Mouse (Mus musculus) heart, adult 8-10 months (tissue): ENCODE results near the gene Ncbp3. TPM values are rescaled to one million over a fixed set of nuclear protein-coding genes. Genes with fewer than 3 reads are reported as not detected.

ENCODE experiments used
- DNase-seq: peaks from one replicate; pipeline ENCODE4 v3.0.0; 2022; ENCODE audit warnings: low spot score
- total RNA-seq, 4 experiments: library from RNA; stranded (reverse); gene quantifications; 2 replicates each; pipeline ENCODE4 v1.2.4; 2022

Ncbp3 gene
- 1 to 10 TPM; 5.4 to 6.6 (median 5.6) TPM for total RNA-seq

DNA sequence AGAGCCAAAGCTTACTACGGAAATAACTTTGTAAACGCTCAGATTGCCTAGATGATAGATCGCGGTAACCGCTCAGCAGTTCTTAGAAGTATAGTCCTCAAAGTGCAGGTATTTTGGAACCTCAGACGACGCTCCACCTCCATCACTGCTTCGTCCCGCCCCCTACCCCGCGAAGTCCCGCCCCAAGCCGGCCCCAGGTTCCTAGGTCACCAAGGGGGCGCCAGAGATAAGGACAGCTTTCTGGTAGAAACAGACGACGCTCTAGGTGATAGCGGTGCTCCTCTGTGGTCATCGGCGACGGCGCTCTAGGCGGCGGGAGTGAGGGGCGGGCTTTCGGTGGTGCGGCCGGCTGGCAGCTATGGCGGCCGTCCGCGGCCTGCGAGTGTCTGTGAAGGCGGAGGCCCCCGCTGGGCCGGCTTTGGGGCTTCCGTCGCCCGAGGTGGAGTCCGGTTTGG, at the start of gene Ncbp3:
Gene Ncbp3 (plus strand): TSS at position 242 of the 455 bp plus-strand sequence.
- DNase-seq = peak; percentile 97

DNA sequence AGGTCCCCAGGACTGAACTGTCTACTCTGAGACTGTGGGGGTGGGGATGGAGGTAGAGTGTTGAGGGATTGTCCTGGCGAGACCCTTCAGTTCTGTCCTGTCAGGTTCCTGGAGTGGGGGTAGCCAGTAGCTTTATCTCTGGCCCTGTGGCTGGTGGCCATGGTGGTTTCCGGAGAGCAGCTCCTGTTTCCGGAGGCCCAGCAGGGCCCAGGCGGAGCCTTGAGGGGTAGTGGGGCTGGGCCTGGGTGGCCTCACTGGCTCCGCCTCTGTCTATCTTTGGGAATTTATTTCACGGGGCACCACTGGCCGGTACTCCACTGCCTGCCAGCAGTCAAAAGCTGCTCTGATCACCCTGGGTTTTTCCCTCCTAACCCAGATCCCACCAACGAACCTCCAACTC, 48.8 kb upstream of the Ncbp3 start, which contains the start of gene P2rx1:
Gene P2rx1 (plus strand): TSS at position 333 of the 400 bp plus-strand sequence.
- DNase-seq = no peak

DNA sequence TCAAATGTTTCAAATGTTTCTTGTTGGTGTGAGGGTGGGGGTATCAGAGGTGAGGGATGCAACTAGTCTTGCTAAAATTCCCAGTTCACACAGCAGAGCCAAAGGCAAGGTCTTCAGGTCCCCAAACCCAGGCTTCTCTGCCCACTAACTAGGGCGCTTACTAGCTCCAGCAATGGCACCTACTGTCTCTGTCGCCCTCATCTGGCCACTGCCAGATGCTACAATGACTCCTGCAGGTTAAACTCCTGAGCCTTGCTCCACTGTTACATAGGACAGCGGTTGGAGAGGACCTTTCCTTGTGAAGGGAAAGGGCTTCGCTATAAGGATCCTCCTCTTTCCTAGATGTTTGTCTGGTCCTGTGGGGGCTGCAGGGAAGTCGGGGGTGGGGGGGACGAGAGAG, 46.6 kb upstream of the Ncbp3 start:
- DNase-seq = peak; percentile 69

DNA sequence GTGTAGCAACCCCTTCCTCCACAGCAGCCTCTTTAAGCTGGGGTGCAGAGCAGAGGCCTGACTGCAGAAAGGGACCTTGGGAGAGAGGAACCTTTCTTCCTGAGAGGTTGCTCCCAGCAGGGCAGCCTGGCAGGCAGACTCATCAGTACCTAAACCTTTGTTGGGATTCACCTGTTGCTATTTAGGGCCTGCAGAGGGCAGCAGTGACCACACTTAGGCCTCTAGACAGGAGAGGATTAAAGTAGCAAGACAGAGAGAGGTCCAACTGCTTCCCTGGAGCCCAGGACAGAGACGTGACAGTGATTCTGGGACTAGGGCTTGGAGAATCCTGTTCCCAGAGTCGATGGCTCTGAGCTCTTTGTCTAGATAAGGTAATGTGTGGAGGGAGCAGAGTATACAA, 41.2 kb upstream of the Ncbp3 start:
- peak; percentile 46 for DNase-seq

DNA sequence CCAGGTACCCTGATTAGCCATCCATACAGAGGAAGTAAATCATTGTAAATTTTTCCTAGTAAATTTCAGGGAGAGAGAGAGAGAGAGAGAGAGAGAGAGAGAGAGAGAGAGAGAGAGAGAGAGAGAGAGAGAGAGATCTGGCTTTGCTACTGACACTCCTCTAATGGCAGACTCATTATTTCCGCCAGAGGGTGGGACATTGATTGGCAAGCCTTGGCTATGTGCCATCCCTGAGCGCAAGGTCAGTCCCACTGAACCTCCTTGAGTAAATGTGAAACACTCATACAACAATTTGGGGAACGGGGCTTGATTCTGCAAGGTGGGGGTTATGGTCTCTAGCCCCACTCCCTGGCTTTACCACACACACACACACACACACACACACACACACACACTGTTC, 40.5 kb upstream of the Ncbp3 start:
- DNase-seq = no peak

DNA sequence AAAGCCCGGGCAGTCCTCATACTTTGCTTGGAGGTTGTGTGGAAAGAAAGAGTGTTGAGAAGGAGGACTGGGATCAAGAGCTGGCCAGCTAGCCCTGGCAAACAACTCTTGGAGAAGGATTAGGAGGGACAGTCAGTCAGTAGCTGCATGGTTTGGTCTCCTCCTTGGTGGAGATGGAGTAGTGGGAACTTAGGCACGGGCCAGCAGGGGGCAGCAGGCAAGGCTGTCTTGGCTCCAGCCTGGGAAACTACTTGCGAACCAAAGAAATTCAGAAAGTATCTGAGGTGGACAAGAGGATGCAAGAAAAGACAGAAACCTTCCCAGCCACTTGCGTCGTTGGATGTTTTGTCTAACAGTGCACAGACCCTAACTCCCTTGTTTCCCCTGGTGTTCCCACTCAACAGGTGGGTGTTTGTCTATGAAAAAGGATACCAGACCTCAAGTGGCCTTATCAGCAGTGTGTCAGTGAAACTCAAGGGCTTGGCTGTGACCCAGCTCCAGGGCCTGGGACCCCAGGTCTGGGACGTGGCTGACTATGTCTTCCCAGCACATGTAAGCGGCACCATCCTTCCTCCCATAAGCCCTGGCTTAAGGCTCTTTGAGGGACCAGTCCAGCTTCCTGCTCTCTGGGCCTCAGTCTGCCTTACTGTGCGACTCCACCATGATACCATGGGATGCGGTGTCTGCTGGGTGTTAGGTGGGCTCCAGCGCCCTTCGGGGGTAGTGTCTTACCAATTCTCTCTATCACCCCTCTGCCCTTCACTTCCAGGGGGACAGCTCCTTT, 39.7 kb upstream of the Ncbp3 start:
- no peak for DNase-seq

DNA sequence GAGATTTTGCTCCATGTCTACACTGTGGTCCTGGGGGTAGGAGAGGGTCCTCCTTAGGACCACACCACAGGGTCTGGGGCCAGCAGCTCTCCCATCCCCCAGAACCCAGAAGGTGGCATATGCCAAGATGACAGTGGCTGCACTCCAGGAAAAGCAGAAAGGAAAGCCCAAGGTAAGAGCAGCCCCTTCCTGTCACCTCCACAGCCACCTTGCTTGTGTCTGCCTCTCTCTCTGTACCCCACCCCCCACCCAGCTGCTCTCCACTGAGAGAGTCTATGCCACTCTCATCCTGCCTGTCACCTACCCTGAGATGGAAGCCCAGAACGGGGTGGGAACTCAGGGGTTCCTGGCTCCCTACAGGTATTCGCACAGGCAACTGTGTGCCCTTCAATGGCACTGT, 38.8 kb upstream of the Ncbp3 start:
- no peak for DNase-seq

DNA sequence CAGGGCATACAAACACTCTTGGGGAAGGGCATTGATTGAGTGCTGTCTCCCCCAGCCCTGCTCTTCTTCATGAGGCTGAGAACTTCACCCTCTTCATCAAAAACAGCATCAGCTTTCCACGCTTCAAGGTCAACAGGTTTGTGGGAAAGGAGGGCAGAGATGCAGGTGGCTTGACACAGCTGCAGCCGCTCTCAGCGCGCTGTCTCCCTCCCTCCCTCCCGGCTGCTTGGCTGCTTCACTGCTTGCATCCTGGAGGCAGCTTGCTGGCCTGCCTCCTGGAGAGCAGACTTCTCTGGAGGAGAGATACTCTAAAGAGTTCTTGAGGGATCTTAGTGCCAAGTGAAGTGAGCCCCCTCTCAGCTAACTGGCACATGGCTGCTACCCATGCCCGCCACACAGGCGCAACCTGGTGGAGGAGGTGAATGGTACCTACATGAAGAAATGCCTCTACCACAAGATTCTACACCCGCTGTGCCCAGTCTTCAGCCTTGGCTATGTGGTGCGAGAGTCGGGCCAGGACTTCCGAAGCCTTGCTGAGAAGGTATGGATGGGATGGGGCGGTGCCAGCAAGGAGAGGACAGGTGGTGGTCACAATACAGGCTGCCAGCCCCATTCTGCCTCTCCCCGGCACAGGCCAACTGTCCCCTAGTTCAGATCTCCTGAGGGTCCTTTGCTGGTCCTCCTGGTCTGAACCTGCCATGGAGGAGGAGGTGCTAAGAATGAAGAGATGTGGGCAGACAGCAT, 37.9 kb upstream of the Ncbp3 start:
- no peak for DNase-seq

DNA sequence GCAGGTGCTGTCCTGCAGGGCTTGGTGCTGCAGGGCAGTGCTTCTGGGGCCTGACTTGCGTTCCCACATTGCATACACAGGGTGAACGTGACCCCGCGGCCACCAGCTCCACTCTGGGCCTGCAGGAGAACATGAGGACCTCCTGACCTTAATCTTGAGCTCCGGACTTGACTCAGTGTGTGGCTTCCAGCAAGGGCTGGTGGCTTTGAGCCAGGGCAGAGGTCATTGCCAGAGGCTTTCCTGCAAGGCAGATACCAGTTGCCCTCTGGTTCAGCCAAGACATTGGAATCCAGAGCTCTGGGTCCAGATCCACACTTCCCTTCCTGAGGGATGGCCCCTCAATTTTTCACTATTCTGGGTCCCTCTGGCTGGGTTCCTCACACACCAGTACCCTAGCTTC, 33.6 kb upstream of the Ncbp3 start:
- no peak for DNase-seq

DNA sequence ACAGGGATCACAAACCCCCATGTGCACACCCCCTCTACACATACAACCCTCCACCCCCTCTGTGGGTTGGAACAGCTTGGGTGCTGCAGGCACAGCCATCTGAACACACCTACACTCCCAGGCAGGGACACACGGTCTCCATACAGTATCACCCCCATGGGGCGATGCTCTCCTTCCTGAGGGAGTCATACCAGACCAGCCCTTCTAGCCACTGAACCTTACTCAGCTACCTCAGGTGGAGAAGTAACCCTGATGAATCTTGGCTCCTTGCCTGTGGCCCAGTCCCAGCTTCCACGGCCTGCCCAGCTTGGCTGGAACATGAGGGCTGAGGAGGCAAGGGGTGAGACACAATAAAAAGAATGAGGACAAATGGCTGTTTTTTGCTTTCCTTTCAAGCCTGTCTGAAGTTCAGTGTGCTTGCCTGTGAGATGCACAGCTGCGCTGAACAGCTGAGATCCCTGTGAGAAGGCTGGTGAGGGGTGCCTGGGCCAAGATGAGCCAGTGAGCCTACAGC, 32.7 kb upstream of the Ncbp3 start:
- DNase-seq = no peak

DNA sequence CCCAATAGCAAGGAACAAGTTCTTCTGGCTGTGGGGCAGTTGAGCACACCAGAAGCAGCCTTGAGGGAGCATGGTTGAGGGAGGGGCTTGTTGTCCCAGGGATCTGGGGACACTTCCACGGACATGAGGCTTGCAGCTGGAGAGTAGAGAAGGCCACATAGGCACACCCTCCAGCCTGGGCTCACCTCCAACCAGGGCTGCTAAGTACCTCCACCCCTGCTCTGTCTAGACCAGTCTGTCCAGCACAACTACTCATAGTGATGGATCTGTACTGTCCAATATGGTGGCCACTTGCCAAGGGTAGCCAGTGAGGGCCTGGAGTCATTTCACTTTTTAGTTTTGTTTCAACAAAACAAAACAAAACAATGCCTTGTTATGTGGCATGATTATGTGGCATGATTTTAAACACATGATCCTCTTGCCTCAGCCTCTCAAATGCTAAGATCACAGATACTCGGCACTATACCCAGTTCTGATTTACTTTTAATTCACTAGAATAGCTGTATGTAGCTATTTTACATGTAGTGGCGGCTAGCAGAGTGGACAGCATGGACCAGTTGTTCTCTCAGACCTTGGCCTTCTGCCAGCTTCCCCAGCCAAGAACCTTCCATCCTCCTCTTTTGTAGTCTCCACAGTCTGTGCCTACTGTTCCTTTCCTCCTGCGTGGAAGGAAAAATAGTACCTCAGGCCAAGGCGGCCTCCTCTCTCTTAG, 32.0 kb upstream of the Ncbp3 start:
- peak; percentile 53 for DNase-seq

DNA sequence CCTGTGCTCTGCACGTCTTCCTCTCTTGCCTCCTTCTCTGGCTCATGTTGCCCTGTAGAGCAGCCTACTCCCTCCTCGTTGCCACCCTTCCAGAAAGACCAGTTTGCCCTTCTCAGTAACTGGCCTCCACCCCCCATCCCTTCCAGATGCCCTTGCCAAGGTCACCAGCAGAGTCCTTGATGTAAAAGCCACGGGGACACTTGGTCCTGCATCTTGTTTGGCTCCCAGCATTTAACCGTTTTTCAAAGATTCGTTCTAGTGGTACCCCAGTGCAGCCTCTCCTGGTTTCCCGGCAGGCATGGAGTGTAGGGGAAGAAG, 31.5 kb upstream of the Ncbp3 start:
- DNase-seq = no peak

DNA sequence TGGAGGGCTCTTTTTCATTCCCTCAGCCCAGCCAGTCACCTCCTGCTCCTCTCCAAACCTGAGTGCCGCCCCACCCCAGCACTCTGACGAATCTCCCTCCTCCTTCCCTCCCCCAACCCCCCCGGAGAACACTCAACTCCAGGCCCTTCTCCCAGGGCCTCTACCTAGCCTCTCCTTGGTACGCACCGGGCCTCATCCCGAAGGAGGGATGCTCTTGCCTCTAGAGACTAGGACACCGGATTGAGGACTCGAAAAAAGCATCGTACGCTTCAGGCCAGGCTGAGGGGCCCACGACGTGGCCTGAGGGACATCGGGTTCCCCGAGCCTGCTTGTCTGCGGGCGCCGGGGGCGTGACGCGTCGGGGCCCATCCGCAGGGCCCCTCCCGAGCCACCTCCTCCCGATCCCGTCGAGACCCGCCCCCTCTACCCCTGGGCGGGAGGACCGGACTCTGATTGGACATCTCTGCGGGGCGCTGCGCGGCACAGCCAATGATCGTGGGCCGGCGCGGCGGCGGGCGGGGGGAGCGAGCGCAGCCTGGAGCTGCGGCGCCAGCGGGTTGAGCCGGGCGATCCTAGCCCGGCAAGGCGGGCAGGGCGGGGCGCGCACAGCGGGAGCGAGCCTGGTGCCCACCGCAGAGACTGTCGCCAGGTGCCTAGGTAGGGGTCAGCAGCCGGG, 29.0 kb upstream of the Ncbp3 start, which contains the start of gene Camkk1:
Gene Camkk1 (plus strand): TSS at position 538 of the 676 bp plus-strand sequence.
- DNase-seq = peak; percentile 88

DNA sequence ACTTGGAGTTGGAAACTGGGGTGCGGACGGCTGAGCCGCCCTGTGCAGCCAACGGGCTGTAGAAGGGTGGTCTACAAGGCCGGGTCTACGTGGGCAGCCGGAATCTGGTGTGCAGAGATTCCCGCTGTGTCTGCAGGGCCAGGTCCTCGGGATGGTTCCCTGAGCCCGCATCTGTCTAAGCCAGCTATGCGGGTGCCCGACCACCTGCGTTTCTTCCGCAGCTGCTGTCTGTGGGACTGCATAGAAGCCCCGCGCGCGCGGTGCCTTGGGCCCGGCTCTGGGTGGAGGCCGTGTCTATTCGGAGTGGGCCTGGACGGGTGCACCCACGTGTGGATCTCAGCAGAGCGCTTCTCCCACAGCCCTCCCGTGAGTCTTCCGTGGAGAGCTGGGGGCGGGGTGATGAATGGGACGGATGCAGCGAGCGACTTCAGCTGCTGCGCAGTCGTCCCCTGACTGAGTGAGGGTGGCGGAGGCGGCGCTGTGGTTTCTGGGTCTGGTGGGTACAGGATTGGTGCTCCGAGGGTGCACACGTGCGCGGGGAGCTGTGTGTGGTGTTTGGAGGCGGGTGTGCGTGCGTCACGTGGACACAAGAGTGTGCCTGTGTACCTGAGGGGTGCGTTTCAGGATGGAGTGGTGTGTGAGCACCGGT, 28.3 kb upstream of the Ncbp3 start:
- no peak for DNase-seq

DNA sequence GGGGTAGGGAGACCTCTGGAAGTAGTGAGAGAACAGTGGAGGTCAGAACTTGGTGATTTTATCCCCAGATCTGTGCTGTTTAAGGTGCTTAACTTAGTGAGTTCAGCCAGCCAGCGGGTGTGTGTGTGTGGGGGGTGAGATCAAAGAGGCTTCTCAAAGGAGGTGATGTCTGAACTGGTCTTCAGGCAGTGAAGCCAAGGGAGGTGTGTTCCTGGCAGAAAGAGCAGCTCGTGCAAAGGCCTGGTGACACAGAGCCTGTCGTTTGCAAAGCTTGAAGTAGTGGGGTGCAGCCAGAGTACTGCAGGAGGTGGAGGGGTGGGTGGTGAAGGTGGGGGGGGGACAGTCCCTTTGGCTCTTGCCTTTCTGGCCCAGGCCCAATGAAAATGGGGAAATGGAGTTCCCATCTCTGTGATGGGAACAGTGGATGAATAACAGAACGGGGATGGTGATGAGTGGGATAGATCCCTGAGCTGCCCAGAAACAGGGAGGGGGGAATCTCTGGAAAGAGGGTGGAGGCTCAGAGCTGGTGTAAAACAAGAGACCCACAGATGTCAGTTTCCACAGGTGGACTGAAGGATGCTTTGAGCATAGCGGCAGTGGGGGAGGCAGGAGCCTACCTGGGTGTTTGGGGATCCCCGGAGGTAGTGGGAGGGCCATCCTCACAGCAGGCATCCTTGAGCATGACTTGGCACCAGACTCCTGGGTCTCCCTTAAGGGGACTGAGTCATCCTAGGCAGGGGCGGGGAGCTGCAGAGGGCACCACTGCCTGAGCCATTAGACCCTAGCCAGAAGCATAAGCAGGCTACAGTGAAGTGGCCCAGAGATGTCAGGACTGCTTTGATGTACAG, 26.4 kb upstream of the Ncbp3 start:
- DNase-seq = no peak

DNA sequence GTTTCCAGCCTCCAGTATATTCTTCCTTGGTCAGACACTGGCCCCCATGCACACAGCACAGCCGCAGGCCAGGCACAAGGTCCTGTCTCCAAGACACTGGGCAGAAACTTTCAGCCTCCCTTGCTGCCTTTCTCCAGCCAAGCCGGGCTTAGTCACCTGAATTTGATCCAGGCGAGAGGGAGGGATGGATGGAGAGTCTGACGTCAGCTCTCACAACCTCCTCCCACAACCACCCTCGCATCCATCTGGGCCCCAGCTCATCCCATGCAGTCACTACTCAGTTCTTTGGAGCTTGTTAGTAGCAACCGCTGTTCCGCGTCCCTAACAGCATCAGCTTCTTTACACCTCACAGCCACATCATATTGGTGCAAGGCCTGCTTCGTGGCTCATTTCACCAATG, 24.5 kb upstream of the Ncbp3 start:
- peak; percentile 68 for DNase-seq

DNA sequence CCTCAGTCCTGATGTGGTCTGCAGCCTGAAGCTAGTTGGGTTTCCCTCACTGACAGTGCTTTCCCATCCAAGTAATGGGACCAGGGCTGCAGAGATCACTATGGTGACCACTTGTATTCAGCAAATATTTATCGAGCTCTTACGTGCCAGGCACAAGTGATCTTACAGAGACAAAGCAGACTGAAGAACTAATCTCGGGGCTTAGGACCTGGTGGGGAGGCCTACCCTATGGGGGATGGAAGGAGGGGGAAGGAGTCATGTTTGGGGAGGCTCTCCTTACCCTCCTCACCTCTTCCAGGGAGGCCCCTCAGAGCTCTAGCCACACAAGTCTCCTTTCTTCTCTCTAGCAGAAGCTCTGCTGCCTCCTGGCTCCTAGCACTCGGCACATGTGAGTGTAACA, 23.8 kb upstream of the Ncbp3 start:
- no peak for DNase-seq

DNA sequence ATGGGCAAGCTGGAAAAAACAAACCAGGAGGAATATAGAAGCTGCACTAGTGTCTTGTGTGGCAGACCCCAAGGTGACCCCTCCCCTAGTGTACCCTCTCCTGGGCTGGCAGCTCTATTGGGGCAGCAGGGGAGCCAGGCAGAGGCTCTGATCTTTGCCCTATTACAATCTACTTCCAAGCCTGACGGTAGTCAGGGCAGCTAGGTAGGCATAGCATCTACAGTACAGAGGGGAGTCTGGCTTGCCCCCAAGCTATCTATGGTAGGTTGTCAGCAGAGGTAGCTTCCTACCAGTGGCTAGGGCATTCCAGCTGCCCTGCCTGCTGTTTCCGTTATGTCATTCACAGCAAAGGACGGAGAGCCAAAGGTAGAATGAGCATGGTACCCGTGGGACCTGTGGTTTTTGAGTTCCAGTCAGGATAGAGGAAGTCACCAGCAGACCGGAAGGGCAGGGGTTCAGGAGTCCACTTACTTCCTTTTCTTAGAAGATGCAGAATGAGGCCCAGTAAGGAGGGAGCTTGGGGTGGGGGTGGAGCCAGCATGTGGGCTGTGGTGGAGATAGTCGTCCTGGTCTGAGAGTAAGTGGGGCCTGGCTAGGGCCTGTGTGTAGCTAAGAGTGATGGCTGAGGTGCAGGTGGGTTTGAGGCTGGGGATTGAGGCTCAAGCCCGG, 23.2 kb upstream of the Ncbp3 start:
- DNase-seq = peak; percentile 53

DNA sequence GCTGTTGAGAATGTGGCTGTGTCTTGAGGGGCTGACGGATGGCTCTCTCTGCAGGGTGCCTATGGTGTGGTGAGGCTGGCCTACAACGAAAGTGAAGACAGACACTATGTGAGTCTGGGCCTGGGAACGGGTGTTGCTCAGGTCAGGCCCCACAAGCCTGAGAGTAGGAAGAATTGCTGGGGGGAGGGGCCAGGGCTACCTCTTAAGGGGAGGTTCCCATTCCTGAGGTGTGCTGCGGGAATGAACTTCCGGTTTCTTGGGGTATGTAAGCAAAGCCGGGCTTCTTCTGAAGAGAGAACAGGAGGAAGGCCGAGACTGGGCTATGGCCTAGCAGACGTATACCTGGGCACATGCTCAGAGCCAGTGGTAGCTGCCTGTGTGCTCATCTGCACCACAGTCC, 20.6 kb upstream of the Ncbp3 start:
- no peak for DNase-seq
